Mouse (Mus musculus) central nervous system, embryonic 14 days (tissue): ENCODE data around the gene Aadat. TPM values are rescaled to one million over a fixed set of nuclear protein-coding genes. Genes with fewer than 3 reads are reported as not detected.

Source experiments
- polyA plus RNA-seq: library from polyadenylated mRNA; depleted of rRNA; stranded (reverse); fragments of >200 nt; gene quantifications from 2 replicates; pipeline ENCODE4 v1.2.3, GENCODE M21; 2012; rRNA removed

The Aadat gene
- 0.86 and 1.0 TPM in 2 replicates for polyA plus RNA-seq

DNA sequence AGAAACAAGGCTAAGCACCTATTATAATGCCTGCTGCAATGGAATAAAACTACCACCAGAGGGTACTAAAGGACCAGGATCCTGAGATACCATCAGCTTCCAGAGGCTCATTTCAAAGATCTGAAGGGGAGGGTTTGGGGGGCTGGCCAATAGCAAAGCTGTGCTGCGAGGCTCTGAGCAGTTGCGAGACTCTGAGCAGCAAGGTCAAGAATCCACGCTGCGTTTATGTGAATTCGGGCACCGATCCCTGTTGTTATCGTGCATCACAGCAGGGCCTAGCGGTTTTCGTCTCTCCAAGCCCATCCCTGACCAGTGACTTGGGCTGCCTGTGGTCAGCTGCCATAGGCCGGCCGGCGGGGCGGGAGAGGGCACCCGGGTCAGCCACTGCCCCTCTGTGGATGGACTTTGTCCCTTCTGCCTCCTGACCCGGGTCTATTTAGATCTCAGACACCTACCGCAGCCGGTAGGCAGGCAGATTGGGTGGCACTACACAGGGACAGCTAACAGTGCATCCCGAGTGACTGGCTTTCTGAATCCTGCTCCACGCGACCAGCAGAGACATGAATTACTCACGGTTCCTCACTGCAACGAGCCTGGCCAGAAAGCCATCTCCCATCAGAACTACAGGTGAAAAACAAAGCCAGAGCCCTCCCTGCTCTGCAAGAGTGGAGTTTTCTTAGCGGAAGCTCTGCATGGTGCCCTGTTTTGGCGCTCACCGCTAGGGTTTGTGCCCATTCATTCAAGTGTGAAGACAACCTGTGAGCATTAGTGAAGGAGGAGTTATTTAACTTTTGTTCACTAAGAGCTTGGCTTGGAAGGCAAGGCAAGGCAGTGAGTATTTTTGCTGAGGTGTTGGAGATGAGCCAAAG is at the start of gene Aadat:
Gene Aadat (plus strand): TSS at position 280 of the 869 bp plus-strand sequence.

DNA sequence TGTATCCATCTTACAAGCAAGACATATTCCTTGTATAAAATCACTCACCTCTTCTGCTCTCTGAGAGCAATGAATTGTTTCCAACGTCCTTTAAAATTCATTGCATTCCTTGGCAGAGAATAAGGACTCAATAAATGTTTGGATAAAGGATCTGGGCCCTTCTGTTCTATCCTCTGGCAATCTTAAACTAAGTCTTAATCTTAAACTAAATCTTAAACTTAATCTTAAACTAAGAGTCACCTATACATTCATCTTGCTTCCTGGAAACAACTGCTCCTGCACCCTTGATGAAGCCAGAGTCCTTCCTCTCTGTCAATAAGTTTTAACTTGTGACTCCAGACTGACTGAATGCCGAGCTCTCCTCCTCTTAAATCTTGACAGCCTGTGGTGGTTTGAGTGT is 2.6 kb upstream of the Aadat start, which contains the start of gene Gm10283:
Gene Gm10283 (minus strand): TSS at position 101 of the 400 bp plus-strand sequence.

Other genes with a start within 250 kb of the Aadat start
- not detected in 2 replicates for gene Gm10283, start 2.7 kb upstream of the Aadat start, polyA plus RNA-seq
- gene Mfap3l, start 126.9 kb downstream of the Aadat start, polyA plus RNA-seq = 2.5 and 3.1 TPM in 2 replicates